Mouse (Mus musculus) gastrocnemius, postnatal 14 days (tissue): ENCODE data around the gene Gm10447. TPM values are rescaled to one million over a fixed set of nuclear protein-coding genes. Genes with fewer than 3 reads are reported as not detected.

Experiments used
- DNase-seq: peaks from one replicate; pipeline ENCODE4 v3.0.0; 2021; ENCODE audit warnings: mixed read lengths
- intact Hi-C: fragments of 180-260 bp; cut with DNase I; formaldehyde crosslinking; loops from one replicate; pipeline ENCODE4 v1.15.1; 2025; ENCODE audit warnings: low total_unique reads
- total RNA-seq, 2 experiments: library from RNA; stranded (reverse); gene quantifications; 2 replicates each; pipeline ENCODE4 v1.2.3; 2021

Gm10447 gene
- total RNA-seq, 2 experiments from 2014 or later: not detected

GRCm38 (mm10) chr11:53479783-53480301 is 22.9 kb upstream of the Gm10447 start, which contains the start of the genes Gm9945 and Sowaha:
Gm9945 (plus strand) TSS chr11:53480166.
Sowaha (minus strand) TSS chr11:53480274.
- intact Hi-C loops: loop anchor here (10.0 kb wide), 1 partner anchor 55 kb away; no protein-coding TSS in a partner anchor
- DNase-seq: no peak

- intact Hi-C loops: loop anchor here (10.0 kb wide), 1 partner anchor 56 kb away; no protein-coding TSS in a partner anchor
- DNase-seq: no peak
These were observed 22.4 kb upstream of the Gm10447 start for GRCm38 (mm10) chr11:53479171-53479782.

GRCm38 (mm10) chr11:53478383-53479170 is 21.7 kb upstream of the Gm10447 start:
- intact Hi-C loops: loop anchor here (10.0 kb wide), 1 partner anchor 56 kb away; no protein-coding TSS in a partner anchor
- DNase-seq: no peak

- DNase-seq: no peak
- intact Hi-C loops: loop anchor here (10.0 kb wide), 1 partner anchor 57 kb away; no protein-coding TSS in a partner anchor
These were observed 20.9 kb upstream of the Gm10447 start for GRCm38 (mm10) chr11:53477833-53478232.

GRCm38 (mm10) chr11:53475620-53476019 is 18.7 kb upstream of the Gm10447 start:
- no peak for DNase-seq

GRCm38 (mm10) chr11:53472709-53473108 is 15.8 kb upstream of the Gm10447 start:
- intact Hi-C loops: loop anchor here (5.0 to 10.0 kb wide), 2 partner anchors 62 to 155 kb away; no protein-coding TSS in a partner anchor
- DNase-seq: no peak

More at GRCm38 (mm10) chr11:53475620-53476019, 18.7 kb upstream of the Gm10447 start:
- intact Hi-C loops: loop anchor here (10.0 kb wide), 1 partner anchor 59 kb away; no protein-coding TSS in a partner anchor

GRCm38 (mm10) chr11:53469968-53470695 is 13.2 kb upstream of the Gm10447 start, which contains the start of gene Gm9837:
Gm9837 (minus strand) TSS chr11:53470479.
- peak; percentile 90 for DNase-seq
- intact Hi-C loops: loop anchor here (5.0 to 10.0 kb wide), 2 partner anchors 65 to 157 kb away; no protein-coding TSS in a partner anchor

GRCm38 (mm10) chr11:53469294-53469967 is 12.5 kb upstream of the Gm10447 start:
- intact Hi-C loops: no loop called here
- DNase-seq: no peak

GRCm38 (mm10) chr11:53466231-53466971 is 9.5 kb upstream of the Gm10447 start:
- intact Hi-C loops: no loop called here
- DNase-seq: peak; percentile 83

GRCm38 (mm10) chr11:53463551-53464424 is 6.9 kb upstream of the Gm10447 start:
- intact Hi-C loops: no loop called here

GRCm38 (mm10) chr11:53461727-53462126 is 4.8 kb upstream of the Gm10447 start:
- intact Hi-C loops: no loop called here
- no peak for DNase-seq

More at GRCm38 (mm10) chr11:53463551-53464424, 6.9 kb upstream of the Gm10447 start:
- no peak for DNase-seq

GRCm38 (mm10) chr11:53460192-53460591 is 3.3 kb upstream of the Gm10447 start:
- intact Hi-C loops: no loop called here
- DNase-seq: no peak

GRCm38 (mm10) chr11:53458996-53459395 is 2.1 kb upstream of the Gm10447 start:
- intact Hi-C loops: no loop called here
- DNase-seq: no peak

GRCm38 (mm10) chr11:53457372-53457954 is 553 bp upstream of the Gm10447 start:
- DNase-seq: no peak
- intact Hi-C loops: no loop called here

GRCm38 (mm10) chr11:53453031-53453430 is 3.9 kb downstream of the Gm10447 start:
- DNase-seq: no peak
- intact Hi-C loops: no loop called here

- DNase-seq: no peak
- intact Hi-C loops: no loop called here
These were observed 4.5 kb downstream of the Gm10447 start for GRCm38 (mm10) chr11:53452396-53452795.

- intact Hi-C loops: no loop called here
- DNase-seq: no peak
These were observed 5.5 kb downstream of the Gm10447 start for GRCm38 (mm10) chr11:53451361-53451760.
